In the genomic region with DNA sequence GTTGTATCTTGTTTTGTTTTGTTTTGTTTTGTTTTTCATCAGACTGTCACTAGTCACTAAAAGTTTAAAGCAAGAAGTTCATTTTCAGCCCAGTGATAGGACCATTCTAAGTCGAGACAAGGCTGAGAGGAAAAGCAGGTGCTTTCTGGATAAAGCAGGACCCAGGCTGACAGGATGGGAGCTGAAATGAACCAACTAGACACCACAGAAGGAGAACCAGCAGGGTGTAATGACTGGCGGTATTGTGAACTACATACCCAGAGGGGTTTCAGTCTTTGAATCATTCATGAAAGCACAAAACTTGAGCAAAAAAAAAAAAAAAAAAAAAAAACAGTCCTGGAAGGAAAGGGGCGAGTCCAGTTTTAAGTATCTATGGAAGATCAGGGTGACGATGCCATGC, we compare ENCODE assay signal across 24 mouse cellular contexts.
A peak's percentile ranks its signal among the peaks of the same experiment; 100 is the strongest.
DNase-seq lines count a peak whose midpoint lies in the region; ATAC-seq and TF ChIP-seq lines count a peak whose summit lies in the region.
"Had no signal": no experiment of that assay in that cellular context is flagged by ENCODE, and none has a peak within 500 bp of the region (broad histone marks: within the 10 kb centered on the region; RNA-seq: fewer than 3 reads in every experiment).

No protein-coding gene starts in this region.

- no peak overlapping the region for H3K9ac ChIP-seq in forebrain, embryonic 16.5 days (replicated peaks; ENCODE audit: low read depth, low read length)
- no peak overlapping the region for H3K9ac ChIP-seq in forebrain, embryonic 14.5 days (ENCODE audit: low read length)
- no peak overlapping the region for H3K9ac ChIP-seq in hindbrain, postnatal 0 days (replicated peaks; ENCODE audit: low read length)
- H3K9ac ChIP-seq in hindbrain, embryonic 12.5 days, result no peak overlapping the region
- H3K9ac ChIP-seq in midbrain, postnatal 0 days (replicated peaks; ENCODE audit: low read length, poor library complexity, severe bottlenecking), result no peak overlapping the region
- H3K9ac ChIP-seq in midbrain, embryonic 15.5 days, result no peak overlapping the region
- H3K9ac ChIP-seq: embryonic facial prominence, embryonic 13.5 days; embryonic facial prominence, embryonic 15.5 days; forebrain, embryonic 12.5 days; forebrain, embryonic 15.5 days had no signal

- H3K36me3 ChIP-seq in forebrain, embryonic 16.5 days (ENCODE audit: control insufficient read depth, insufficient read depth), result no peaks in the 10 kb centered on the region
- no peaks in the 10 kb centered on the region for H3K36me3 ChIP-seq in forebrain, embryonic 14.5 days (ENCODE audit: control insufficient read depth, insufficient read depth, low read length)
- no peaks in the 10 kb centered on the region for H3K36me3 ChIP-seq in hindbrain, postnatal 0 days (ENCODE audit: insufficient read depth, low read length)
- no peaks in the 10 kb centered on the region for H3K36me3 ChIP-seq in hindbrain, embryonic 12.5 days
- H3K36me3 ChIP-seq in midbrain, postnatal 0 days (ENCODE audit: insufficient read depth, low read length), result no peaks in the 10 kb centered on the region
- no peaks in the 10 kb centered on the region for H3K36me3 ChIP-seq in midbrain, embryonic 15.5 days (replicated peaks)
- H3K36me3 ChIP-seq: embryonic facial prominence, embryonic 13.5 days; embryonic facial prominence, embryonic 15.5 days; forebrain, embryonic 12.5 days; forebrain, embryonic 15.5 days; G1E had no signal

- peak; percentile 35 to 46 for DNase-seq in cerebellum, postnatal 10 days
- DNase-seq in cerebellum, postnatal 4 days (ENCODE audit: low spot score in 2 of 2), result no peak
- no peak for DNase-seq in forebrain, embryonic 14.5 days (ENCODE audit: low spot score)
- DNase-seq in hindbrain, postnatal 0 days (ENCODE audit: low spot score), result peak; percentile 32
- DNase-seq in midbrain, postnatal 0 days (ENCODE audit: low spot score), result peak; percentile 20
- DNase-seq: adrenal gland, adult 8-10 months; adrenal gland, postnatal 14 days; adrenal gland, postnatal 36 days; B cell, adult 2 months; cerebellum, adult 11 months; cerebellum, adult 18-20 months; cerebellum, adult 8-10 months; embryo, embryonic 11 days had no signal

- ATAC-seq in forebrain, embryonic 16.5 days, result peak; percentile 54
- no peak for ATAC-seq in forebrain, embryonic 14.5 days
- ATAC-seq in hindbrain, postnatal 0 days, result no peak
- no peak for ATAC-seq in hindbrain, embryonic 12.5 days (ENCODE audit: low FRiP score)
- no peak for ATAC-seq in midbrain, postnatal 0 days (ENCODE audit: low FRiP score)
- no peak for ATAC-seq in midbrain, embryonic 15.5 days (replicated peaks)
- ATAC-seq: activated CD4-positive, CD25-positive, alpha-beta regulatory T cell, adult 4 months; CD4-positive, CD25-positive, alpha-beta regulatory T cell, adult 4 months; Patski had no signal

- TF ChIP-seq CTCF in hindbrain, postnatal 0 days (IDR thresholded peaks at IDR 0.05; ENCODE audit: low read depth), result no peak
- no peak for TF ChIP-seq CTCF in midbrain, postnatal 0 days (IDR thresholded peaks at IDR 0.05)

- H3K27me3 ChIP-seq in forebrain, embryonic 16.5 days (replicated peaks; ENCODE audit: control insufficient read depth, insufficient read depth, low read length), result no peaks in the 10 kb centered on the region
- H3K27me3 ChIP-seq in forebrain, embryonic 14.5 days (replicated peaks; ENCODE audit: control insufficient read depth, insufficient read depth, low read length), result no peaks in the 10 kb centered on the region
- no peaks in the 10 kb centered on the region for H3K27me3 ChIP-seq in hindbrain, postnatal 0 days (ENCODE audit: insufficient read depth, low read length)
- no peaks in the 10 kb centered on the region for H3K27me3 ChIP-seq in hindbrain, embryonic 12.5 days
- H3K27me3 ChIP-seq in midbrain, postnatal 0 days (ENCODE audit: insufficient read depth, low read length), result no peaks in the 10 kb centered on the region
- H3K27me3 ChIP-seq in midbrain, embryonic 15.5 days (replicated peaks), result no peaks in the 10 kb centered on the region
- H3K27me3 ChIP-seq: embryonic facial prominence, embryonic 13.5 days; embryonic facial prominence, embryonic 15.5 days; forebrain, embryonic 12.5 days; forebrain, embryonic 15.5 days had no signal

- H3K27ac ChIP-seq in forebrain, embryonic 16.5 days (ENCODE audit: low read length), result no peak overlapping the region
- no peak overlapping the region for H3K27ac ChIP-seq in forebrain, embryonic 14.5 days (ENCODE audit: low read depth, low read length)
- H3K27ac ChIP-seq in hindbrain, postnatal 0 days, result no peak overlapping the region
- H3K27ac ChIP-seq in hindbrain, embryonic 12.5 days, result no peak overlapping the region
- H3K27ac ChIP-seq in midbrain, postnatal 0 days (ENCODE audit: low read depth, low read length), result no peak overlapping the region
- no peak overlapping the region for H3K27ac ChIP-seq in midbrain, embryonic 15.5 days
- H3K27ac ChIP-seq: embryonic facial prominence, embryonic 13.5 days; embryonic facial prominence, embryonic 15.5 days; forebrain, embryonic 12.5 days; forebrain, embryonic 15.5 days had no signal

- H3K9me3 ChIP-seq in forebrain, embryonic 16.5 days (ENCODE audit: control insufficient read depth, low read length), result no peaks in the 10 kb centered on the region
- no peaks in the 10 kb centered on the region for H3K9me3 ChIP-seq in forebrain, embryonic 14.5 days (replicated peaks; ENCODE audit: control insufficient read depth, low read length)
- H3K9me3 ChIP-seq in hindbrain, postnatal 0 days (ENCODE audit: low read length), result no peaks in the 10 kb centered on the region
- H3K9me3 ChIP-seq in hindbrain, embryonic 12.5 days (replicated peaks), result no peaks in the 10 kb centered on the region
- no peaks in the 10 kb centered on the region for H3K9me3 ChIP-seq in midbrain, postnatal 0 days (ENCODE audit: low read length)
- H3K9me3 ChIP-seq in midbrain, embryonic 15.5 days, result no peaks in the 10 kb centered on the region
- H3K9me3 ChIP-seq: embryonic facial prominence, embryonic 13.5 days; embryonic facial prominence, embryonic 15.5 days; forebrain, embryonic 12.5 days; forebrain, embryonic 15.5 days had no signal

- no peaks in the 10 kb centered on the region for H3K4me1 ChIP-seq in forebrain, embryonic 16.5 days (replicated peaks; ENCODE audit: control insufficient read depth, insufficient read depth, low read length)
- H3K4me1 ChIP-seq in forebrain, embryonic 14.5 days (ENCODE audit: control insufficient read depth, insufficient read depth, low read length), result no peaks in the 10 kb centered on the region
- H3K4me1 ChIP-seq in hindbrain, postnatal 0 days (ENCODE audit: insufficient read depth, low read length), result no peaks in the 10 kb centered on the region
- 0 out of 2 replicates have a peak, but pooled peaks cover 2% of the 10 kb centered on the region for H3K4me1 ChIP-seq in hindbrain, embryonic 12.5 days
- H3K4me1 ChIP-seq in midbrain, postnatal 0 days (ENCODE audit: insufficient read depth, low read length), result no peaks in the 10 kb centered on the region
- no peaks in the 10 kb centered on the region for H3K4me1 ChIP-seq in midbrain, embryonic 15.5 days
- H3K4me1 ChIP-seq: embryonic facial prominence, embryonic 13.5 days; embryonic facial prominence, embryonic 15.5 days; forebrain, embryonic 12.5 days; forebrain, embryonic 15.5 days had no signal

- H3K4me2 ChIP-seq in forebrain, embryonic 16.5 days (ENCODE audit: low read length), result no peak overlapping the region
- no peak overlapping the region for H3K4me2 ChIP-seq in forebrain, embryonic 14.5 days (ENCODE audit: low read length)
- H3K4me2 ChIP-seq in hindbrain, postnatal 0 days (ENCODE audit: low read depth, low read length), result no peak overlapping the region
- H3K4me2 ChIP-seq in hindbrain, embryonic 12.5 days (replicated peaks), result no peak overlapping the region
- no peak overlapping the region for H3K4me2 ChIP-seq in midbrain, postnatal 0 days (ENCODE audit: low read depth, low read length, poor library complexity, severe bottlenecking)
- H3K4me2 ChIP-seq in midbrain, embryonic 15.5 days, result no peak overlapping the region
- H3K4me2 ChIP-seq: embryonic facial prominence, embryonic 13.5 days; embryonic facial prominence, embryonic 15.5 days; forebrain, embryonic 12.5 days; forebrain, embryonic 15.5 days had no signal

- H3K4me3 ChIP-seq in forebrain, embryonic 16.5 days (replicated peaks; ENCODE audit: low read length), result no peak overlapping the region
- no peak overlapping the region for H3K4me3 ChIP-seq in forebrain, embryonic 14.5 days (ENCODE audit: low read depth, low read length)
- H3K4me3 ChIP-seq in hindbrain, postnatal 0 days (ENCODE audit: low read length), result no peak overlapping the region
- H3K4me3 ChIP-seq in hindbrain, embryonic 12.5 days, result no peak overlapping the region
- H3K4me3 ChIP-seq in midbrain, postnatal 0 days (ENCODE audit: low read depth, low read length), result no peak overlapping the region
- no peak overlapping the region for H3K4me3 ChIP-seq in midbrain, embryonic 15.5 days
- H3K4me3 ChIP-seq: embryonic facial prominence, embryonic 13.5 days; embryonic facial prominence, embryonic 15.5 days; forebrain, embryonic 12.5 days; forebrain, embryonic 15.5 days had no signal

- 61% methylated on average over 4 of the region's 4 CpGs for WGBS in forebrain, embryonic 16.5 days
- 63% methylated on average over 4 of the region's 4 CpGs for WGBS in forebrain, embryonic 14.5 days
- 60% methylated on average over 4 of the region's 4 CpGs for WGBS in hindbrain, postnatal 0 days
- 67% methylated on average over 4 of the region's 4 CpGs for WGBS in hindbrain, embryonic 12.5 days
- 66% methylated on average over 4 of the region's 4 CpGs for WGBS in midbrain, postnatal 0 days
- WGBS in midbrain, embryonic 15.5 days, result 57% methylated on average over 4 of the region's 4 CpGs

Comparison
In these comparisons a context has a peak if more than half of its experiments do, and no peak if none do; other contexts are left out.
1. DNase-seq: peak in cerebellum, postnatal 10 days (2 of 2), hindbrain, postnatal 0 days (single experiment) and midbrain, postnatal 0 days (single experiment); none in cerebellum, postnatal 4 days (0 of 2) and forebrain, embryonic 14.5 days (single experiment).